Mouse (Mus musculus) ES-E14 (cell line): ENCODE measurements around the gene Raph1. TPM values are rescaled to one million over a fixed set of nuclear protein-coding genes. Genes with fewer than 3 reads are reported as not detected.
"Not testable (repeated sequence)": the region's sequence is repeated elsewhere in the genome, so short reads cannot be mapped to it uniquely, and the experiment has no call there.

Source experiments
- DNase-seq: peaks from one replicate; pipeline ENCODE4 v3.0.0-alpha.2; 2013; ENCODE audit warnings: low read depth, low spot score
- H3K27ac ChIP-seq: 2 replicates; pipeline ENCODE4 v1.5.1; 2012; ENCODE audit warnings: low read depth, mild to moderate bottlenecking, low read length, moderate library complexity, mixed read lengths; ENCODE audit not compliant: poor library complexity, insufficient read depth, severe bottlenecking
- H3K36me3 ChIP-seq: 2 replicates; pipeline ENCODE4 v1.6.1; 2012; ENCODE audit warnings: mild to moderate bottlenecking, low read length, moderate library complexity, mixed read lengths; ENCODE audit not compliant: control insufficient read depth, poor library complexity, insufficient read depth, severe bottlenecking
- H3K4me1 ChIP-seq, 2 experiments: fragments of 150-350 bp in 1 of 2; sonication (generic) in 1 of 2; 2 replicates each; pipeline ENCODE4 v1.6.1; 2012; ENCODE audit warnings: low read length in 2 of 2, mild to moderate bottlenecking in 1 of 2, mixed read lengths in 1 of 2; ENCODE audit not compliant: control insufficient read depth in 2 of 2, insufficient read depth in 2 of 2, poor library complexity in 1 of 2
- H3K4me3 ChIP-seq, 2 experiments: fragments of 150-350 bp in 1 of 2; sonication (generic) in 1 of 2; 2 replicates each; pipeline ENCODE4 v1.5.1; 2012; ENCODE audit warnings: low read length in 2 of 2, low read depth in 1 of 2, mild to moderate bottlenecking in 1 of 2, mixed read lengths in 1 of 2; ENCODE audit not compliant: insufficient read depth in 1 of 2, poor library complexity in 1 of 2, severe bottlenecking in 1 of 2
- H3K9ac ChIP-seq: 2 replicates; pipeline ENCODE4 v1.6.1; 2012; ENCODE audit warnings: low read depth, mild to moderate bottlenecking, low read length, mixed read lengths; ENCODE audit not compliant: poor library complexity, insufficient read depth, severe bottlenecking
- H3K9me3 ChIP-seq: fragments of 150-350 bp; sonication (generic); 2 replicates; pipeline ENCODE4 v1.6.1; 2012; ENCODE audit warnings: low read depth, mild to moderate bottlenecking, low read length; ENCODE audit not compliant: control insufficient read depth, insufficient read depth
- MAFK ChIP-seq: IDR thresholded peaks from 2 replicates; pipeline ENCODE4 v1.6.1; 2014; ENCODE audit warnings: mild to moderate bottlenecking, low read depth, low read length, inconsistent platforms; ENCODE audit not compliant: insufficient read depth
- ZC3H11A ChIP-seq: IDR thresholded peaks from 2 replicates; pipeline ENCODE4 v1.6.1; 2012; ENCODE audit warnings: low read depth, mild to moderate bottlenecking, inconsistent platforms, low read length, borderline replicate concordance
- ZNF384 ChIP-seq: IDR thresholded peaks from 2 replicates; pipeline ENCODE4 v1.6.1; 2012; ENCODE audit warnings: low read depth, low read length, inconsistent platforms
- in situ Hi-C, 2 experiments: fragments of 600-800 bp; cut with MboI; formaldehyde crosslinking; loops; one replicate each; pipeline ENCODE4 v1.15.1; 2025; ENCODE audit warnings: low sequenced_read_pairs in 2 of 2, inconsistent platforms in 1 of 2; ENCODE audit not compliant: unreplicated experiment in 2 of 2
- total RNA-seq: library from RNA; depleted of rRNA; stranded (reverse); fragments of 300-350 nt; gene quantifications from 2 replicates; pipeline ENCODE4 v1.2.3, GENCODE M21; 2012; rRNA removed

The Raph1 gene
- total RNA-seq, 1 experiment = 36.5 TPM

GRCm38 (mm10) chr1:60447067-60447466 is 119.8 kb downstream of the Raph1 start:
- in situ Hi-C loops = loop anchor here in 1 of 2 experiments (25.0 kb wide), 1 partner anchor 415 kb away; no protein-coding TSS in a partner anchor
- no peak overlapping the region for H3K4me3 ChIP-seq
- no peak for TF ChIP-seq MAFK
- TF ChIP-seq ZC3H11A = 0 out of 2 replicates have a peak, but pooled peaks have one; percentile 7
- DNase-seq = no peak
- H3K4me1 ChIP-seq = no peaks in the 10 kb centered on the region
- H3K9me3 ChIP-seq = no peaks in the 10 kb centered on the region
- no peak overlapping the region for H3K27ac ChIP-seq
- no peak overlapping the region for H3K9ac ChIP-seq
- no peaks in the 10 kb centered on the region; the same call in 1 of the 2 replicates for H3K36me3 ChIP-seq

GRCm38 (mm10) chr1:60441438-60441837 is 125.5 kb downstream of the Raph1 start:
- not testable (repeated sequence) for H3K9me3 ChIP-seq, DNase-seq, H3K4me1 ChIP-seq, H3K9ac ChIP-seq, H3K27ac ChIP-seq, H3K36me3 ChIP-seq, H3K4me3 ChIP-seq
- TF ChIP-seq ZNF384 = peak; percentile 82
- in situ Hi-C loops = loop anchor here in 1 of 2 experiments (25.0 kb wide), 1 partner anchor 421 kb away; no protein-coding TSS in a partner anchor

GRCm38 (mm10) chr1:60432497-60432896 is 134.4 kb downstream of the Raph1 start:
- peaks cover 6 to 16% of the 10 kb centered on the region in 2 experiments for H3K4me1 ChIP-seq
- H3K4me3 ChIP-seq = no peak overlapping the region
- no peak overlapping the region for H3K9ac ChIP-seq
- H3K9me3 ChIP-seq = no peaks in the 10 kb centered on the region
- H3K36me3 ChIP-seq = no peaks in the 10 kb centered on the region
- peak; percentile 80 for DNase-seq
- in situ Hi-C loops = loop anchor here in 1 of 2 experiments (25.0 kb wide), 1 partner anchor 430 kb away; no protein-coding TSS in a partner anchor
- TF ChIP-seq MAFK (peak; percentile 36; the same call in 1 of the 2 replicates), ZNF384 (no peak)
- H3K27ac ChIP-seq = peak overlapping the region; percentile 49; the same call in 1 of the 2 replicates

Other genes with a start within 250 kb of the Raph1 start
- 45.9 and 51.0 TPM in 2 replicates for gene Cyp20a1, start 223.8 kb downstream of the Raph1 start, total RNA-seq
- 26.4 and 27.4 TPM in 2 replicates for gene Abi2, start 157.5 kb downstream of the Raph1 start, total RNA-seq
- 0.11 and 0.22 TPM in 2 replicates for gene Cd28, start 149.7 kb upstream of the Raph1 start, total RNA-seq